Mouse (Mus musculus) adrenal gland, adult (tissue): ENCODE data around the gene Hectd2.
A peak's percentile ranks its signal among the peaks of the same experiment; 100 is the strongest.

Source experiments
- DNase-seq, 2 experiments: peaks; one replicate each; pipeline ENCODE4 v3.0.0; 2022 to 2023; ENCODE audit warnings: low spot score in 1 of 2; ENCODE audit not compliant: inconsistent age in 2 of 2

Gene Hectd2

GRCm38 (mm10) chr19:36560160-36560559, 5.7 kb downstream of the Hectd2 start:
- peak in 1 of 2 experiments; percentile 54 for DNase-seq

GRCm38 (mm10) chr19:36561171-36561570, 6.7 kb downstream of the Hectd2 start:
- DNase-seq = no peak

GRCm38 (mm10) chr19:36564396-36564795, 10.0 kb downstream of the Hectd2 start:
- no peak for DNase-seq

- DNase-seq = no peak
These were observed 19.5 kb downstream of the Hectd2 start for GRCm38 (mm10) chr19:36573986-36574385.

GRCm38 (mm10) chr19:36575159-36575558, 20.7 kb downstream of the Hectd2 start:
- DNase-seq = no peak

GRCm38 (mm10) chr19:36580874-36581273, 26.4 kb downstream of the Hectd2 start:
- DNase-seq = no peak

- peak in 1 of 2 experiments; percentile 54 for DNase-seq
These were observed 27.7 kb downstream of the Hectd2 start for GRCm38 (mm10) chr19:36582116-36582515.

- no peak for DNase-seq
These were observed 31.1 kb downstream of the Hectd2 start for GRCm38 (mm10) chr19:36585505-36585904.

GRCm38 (mm10) chr19:36594409-36594808, 40.0 kb downstream of the Hectd2 start:
- DNase-seq = no peak

- DNase-seq = no peak
These were observed 47.4 kb downstream of the Hectd2 start for GRCm38 (mm10) chr19:36601869-36602268.

GRCm38 (mm10) chr19:36602535-36603312, 48.3 kb downstream of the Hectd2 start:
- DNase-seq = no peak

- DNase-seq = no peak
These were observed 51.8 kb downstream of the Hectd2 start for GRCm38 (mm10) chr19:36606270-36606669.

- DNase-seq = peak in 1 of 2 experiments; percentile 27
These were observed 54.8 kb downstream of the Hectd2 start for GRCm38 (mm10) chr19:36609229-36609628.

- DNase-seq = no peak
These were observed 55.9 kb downstream of the Hectd2 start for GRCm38 (mm10) chr19:36610309-36610708.

- DNase-seq = peak in 1 of 2 experiments; percentile 4
These were observed 71.5 kb downstream of the Hectd2 start for GRCm38 (mm10) chr19:36625906-36626305.

- no peak for DNase-seq
These were observed 72.4 kb downstream of the Hectd2 start for GRCm38 (mm10) chr19:36626881-36627280.

GRCm38 (mm10) chr19:36629394-36629910, 75.0 kb downstream of the Hectd2 start:
- DNase-seq = no peak

GRCm38 (mm10) chr19:36630361-36630760, 75.9 kb downstream of the Hectd2 start:
- no peak for DNase-seq

GRCm38 (mm10) chr19:36634771-36635170, 80.3 kb downstream of the Hectd2 start:
- peak in 1 of 2 experiments; percentile 58 for DNase-seq

GRCm38 (mm10) chr19:36637223-36637622, 82.8 kb downstream of the Hectd2 start:
- no peak for DNase-seq

- no peak for DNase-seq
These were observed 83.6 kb downstream of the Hectd2 start for GRCm38 (mm10) chr19:36637948-36638587.

GRCm38 (mm10) chr19:36639072-36639471, 84.6 kb downstream of the Hectd2 start:
- no peak for DNase-seq
